Mouse (Mus musculus): ENCODE results near the gene Tubal3.

DNA sequence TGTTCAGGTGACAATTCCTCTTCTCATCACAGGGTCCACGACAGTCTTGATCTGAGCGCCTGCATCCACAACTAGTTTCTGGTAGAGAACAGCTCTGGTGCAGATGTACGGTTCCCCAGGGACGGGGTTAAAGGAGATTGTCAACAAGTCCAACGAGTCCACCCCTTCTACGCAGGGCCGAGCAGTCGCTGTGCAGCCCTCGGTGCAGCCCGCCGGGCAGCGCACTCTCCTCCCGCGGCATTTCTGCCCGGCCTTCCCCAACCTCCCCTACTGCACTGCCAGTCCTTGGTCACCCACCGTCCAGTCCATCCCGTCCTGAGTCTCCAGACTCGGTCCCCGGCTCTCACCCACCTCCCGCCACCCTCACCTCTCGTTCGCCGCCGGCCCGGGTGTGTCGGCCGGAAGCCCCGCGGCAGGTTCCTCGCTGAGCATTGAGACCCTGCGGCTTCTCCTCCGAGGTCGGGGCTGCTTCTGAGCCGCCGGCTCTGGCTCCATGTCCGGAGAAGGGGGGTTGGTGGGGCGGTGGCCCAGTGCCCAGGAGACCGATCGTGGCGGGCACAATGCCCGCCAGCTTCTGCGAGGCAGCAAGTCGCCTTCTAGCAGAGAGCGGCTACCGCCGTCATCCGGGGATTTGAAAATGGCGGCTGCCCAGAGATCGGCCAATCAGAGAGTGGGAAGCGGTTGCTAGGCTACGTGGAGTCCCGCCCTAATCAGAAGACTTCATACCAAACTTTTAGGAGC, at the start of gene Tubal3, which contains the start of gene Net1:
- TF ChIP-seq POLR2A (IDR thresholded peaks at IDR 0.05; ENCODE audit: insufficient read length, low read depth) (no peak), E2F4 (IDR thresholded peaks at IDR 0.05; ENCODE audit: insufficient read depth) (peak; percentile 96), USF1 (IDR thresholded peaks at IDR 0.05; ENCODE audit: low read depth) (no peak)
